Mouse (Mus musculus) liver, embryonic 14.5 days (tissue): ENCODE measurements around the gene Rcor3. TPM values are rescaled to one million over a fixed set of nuclear protein-coding genes. Genes with fewer than 3 reads are reported as not detected.

Source experiments
- ATAC-seq: fragments of 200-750 bp; cut with Nextera tagmentation; 2 replicates; pipeline ENCODE4 v1.8.0; 2017; ENCODE audit warnings: moderate number of reproducible peaks, mild to moderate bottlenecking, moderate library complexity; ENCODE audit not compliant: insufficient read depth
- DNase-seq, 3 experiments: peaks; one replicate each; pipeline ENCODE4 v3.0.0-alpha.2; 2012 to 2013; ENCODE audit warnings: low read depth in 3 of 3, low spot score in 3 of 3
- H3K27ac ChIP-seq: fragments of 300-500 bp; sonication (generic); 2 replicates; pipeline ENCODE4 v1.5.1; 2014; ENCODE audit warnings: moderate library complexity, mild to moderate bottlenecking, control low read depth, inconsistent platforms
- H3K27me3 ChIP-seq: fragments of 300-500 bp; sonication (generic); 2 replicates; pipeline ENCODE4 v1.6.1; 2014; ENCODE audit warnings: mild to moderate bottlenecking, low read length, moderate library complexity; ENCODE audit not compliant: control insufficient read depth, insufficient read depth
- H3K36me3 ChIP-seq: fragments of 300-500 bp; sonication (generic); replicated peaks from 2 replicates; pipeline ENCODE4 v1.6.1; 2014; ENCODE audit warnings: low read depth; ENCODE audit not compliant: control insufficient read depth, insufficient read depth
- H3K4me1 ChIP-seq, 2 experiments: fragments of 200-500 bp in 1 of 2; fragments of 300-500 bp in 1 of 2; sonication (generic) in 1 of 2; replicated peaks; 2 replicates each; pipeline ENCODE4 v1.6.1; 2012 to 2014; ENCODE audit warnings: antibody characterized with exemption in 1 of 2, inconsistent platforms in 1 of 2, low read length in 1 of 2; ENCODE audit not compliant: control insufficient read depth in 2 of 2, insufficient read depth in 2 of 2
- H3K4me2 ChIP-seq: fragments of 300-500 bp; sonication (generic); 2 replicates; pipeline ENCODE4 v1.6.1; 2014; ENCODE audit warnings: low read depth, mild to moderate bottlenecking, control low read depth, moderate library complexity
- H3K4me3 ChIP-seq, 2 experiments: fragments of 200-500 bp in 1 of 2; fragments of 300-500 bp in 1 of 2; sonication (generic) in 1 of 2; 2 replicates each; pipeline ENCODE4 v1.5.1; 2012 to 2014; ENCODE audit warnings: low read depth in 2 of 2, low read length in 2 of 2, mild to moderate bottlenecking in 2 of 2, control low read depth in 1 of 2, inconsistent platforms in 1 of 2, moderate library complexity in 1 of 2; ENCODE audit not compliant: insufficient read depth in 1 of 2
- H3K9ac ChIP-seq: fragments of 300-500 bp; sonication (generic); replicated peaks from 2 replicates; pipeline ENCODE4 v1.6.1; 2014; ENCODE audit warnings: mild to moderate bottlenecking, control low read depth, moderate library complexity
- H3K9me3 ChIP-seq: fragments of 300-500 bp; sonication (generic); 2 replicates; pipeline ENCODE4 v1.6.1; 2016; ENCODE audit warnings: low read length, mixed read lengths; ENCODE audit not compliant: control insufficient read depth
- CTCF ChIP-seq: IDR thresholded peaks from 2 replicates; pipeline ENCODE4 v1.5.1; 2016; ENCODE audit warnings: antibody characterized with exemption, low read depth, control low read depth
- EP300 ChIP-seq: IDR thresholded peaks from 2 replicates; pipeline ENCODE4 v1.6.1; 2016; ENCODE audit warnings: antibody characterized with exemption, low read depth
- WGBS: fragments of 180-500 bp; shearing (Covaris S2); extraction: QIAGEN DNeasy Blood & Tissue Kit; methylation state at CpG from one replicate; pipeline ENCODE4 v1.1.7; 2014; ENCODE audit not compliant: insufficient replicate concordance; 5-methylcytosine and 5-hydroxymethylcytosine counted together
- polyA plus RNA-seq, 2 experiments: library from polyadenylated mRNA; depleted of rRNA in 1 of 2; stranded (reverse) in 1 of 2; unstranded in 1 of 2; fragments of >200 nt; fragmentation: Nextera tagmentation in 1 of 2; extraction: Ambion mirVana in 1 of 2; gene quantifications; 2 replicates each; pipeline versions ENCODE4 v1.2.1 to v1.2.3; 2012 to 2014

The Rcor3 gene
- 7.1 and 9.1 TPM in 2 replicates for polyA plus RNA-seq (2012; rRNA removed)
- polyA plus RNA-seq (2014; fragmentation: Nextera tagmentation; extraction: Ambion mirVana): 6.7 and 6.9 TPM in 2 replicates

DNA sequence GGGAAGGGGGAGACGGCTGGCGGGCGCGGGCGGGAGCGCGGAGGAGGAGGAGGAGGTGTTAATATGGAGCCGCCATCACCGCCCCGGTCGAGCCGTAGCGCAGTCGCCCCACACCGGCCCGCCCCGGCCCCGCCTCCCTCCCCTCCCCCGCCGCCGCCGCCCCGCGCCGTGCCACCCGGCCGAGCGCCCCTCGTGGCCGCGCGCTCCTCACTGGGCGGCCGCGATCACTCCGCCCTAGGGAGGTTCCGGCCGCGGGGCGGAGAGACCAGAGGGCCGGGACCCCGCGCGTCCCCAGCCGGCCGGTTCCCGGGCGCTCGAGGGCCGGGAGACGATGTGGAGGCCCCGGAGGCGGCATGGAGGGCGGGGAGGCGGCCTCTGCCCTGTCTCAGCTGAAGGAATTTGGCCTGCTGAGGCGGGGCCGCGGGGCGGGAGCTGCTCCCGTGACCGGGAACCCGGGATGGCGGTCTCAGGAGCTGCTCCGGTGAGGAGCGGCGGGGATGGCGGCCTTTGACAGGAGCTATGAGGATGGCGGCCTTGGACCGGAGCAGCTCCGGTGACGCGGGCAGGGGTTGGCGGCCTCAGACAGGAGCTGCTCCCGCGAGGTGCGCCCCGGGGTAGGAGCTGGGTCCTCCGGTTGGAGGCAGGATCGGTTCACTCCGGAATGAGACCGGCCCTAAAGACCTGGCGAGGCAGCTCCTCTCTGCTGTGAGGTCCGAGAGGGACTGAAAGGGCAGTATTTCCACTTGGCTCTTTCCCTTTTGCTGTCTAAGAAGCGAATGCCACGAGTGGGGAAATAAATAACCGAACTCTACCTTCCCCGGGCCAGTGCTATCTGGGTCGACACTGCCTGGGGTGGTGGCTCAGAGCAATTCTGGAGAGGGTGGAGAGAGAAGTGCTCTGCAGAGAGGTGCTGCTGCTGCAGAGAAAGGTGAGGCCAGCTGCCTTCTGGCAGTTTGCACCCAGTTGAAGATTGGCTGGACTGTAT lies at the start of gene Rcor3:
Rcor3 (minus strand) TSS at position 137 of the 985 bp plus-strand sequence.
- peak; percentile 85 for ATAC-seq
- peak within 1 kb of the TSS; percentile 92 for H3K4me2 ChIP-seq
- whole genome bisulfite sequencing: 1% methylated on average over 77 of the region's 88 CpGs

DNA sequence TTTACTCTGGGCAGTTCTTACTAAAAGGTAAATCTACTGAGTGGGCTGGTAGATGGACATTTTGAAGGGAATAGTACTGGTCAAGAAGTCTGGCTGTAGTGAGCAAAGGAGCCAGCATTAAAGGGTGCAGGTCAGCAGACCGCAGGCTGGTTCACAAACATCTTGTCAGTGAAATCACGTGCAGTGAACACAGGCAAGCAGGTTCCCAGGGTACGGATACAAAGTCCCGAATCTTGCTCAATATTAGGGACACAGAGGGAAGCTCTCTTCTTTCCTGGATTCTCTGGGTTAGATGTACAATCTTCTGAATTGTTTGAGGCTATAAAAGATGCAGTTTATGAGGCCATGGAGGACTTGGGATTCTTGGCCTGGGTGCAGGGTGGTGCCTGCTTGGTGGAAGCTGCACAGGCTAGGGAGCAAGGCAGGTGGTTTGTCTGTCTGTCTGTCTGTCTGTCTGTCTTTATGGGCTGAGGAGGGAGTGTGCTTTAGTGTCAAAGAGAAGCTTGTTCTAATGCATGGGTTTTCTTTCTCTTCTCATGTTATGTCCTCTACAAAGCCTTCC lies 43.9 kb upstream of the Rcor3 start:
- H3K27me3 ChIP-seq: no peaks in the 10 kb centered on the region
- 67% methylated on average over 4 of the region's 4 CpGs for WGBS
- H3K4me2 ChIP-seq: no peak overlapping the region
- no peaks in the 10 kb centered on the region for H3K36me3 ChIP-seq
- H3K4me3 ChIP-seq: no peak overlapping the region
- H3K4me1 ChIP-seq: peaks cover 0 to 2% of the 10 kb centered on the region in 2 experiments; a peak in 1 of 4 replicates
- TF ChIP-seq CTCF: no peak
- TF ChIP-seq EP300: no peak
- ATAC-seq: no peak
- DNase-seq: no peak
- H3K9me3 ChIP-seq: no peaks in the 10 kb centered on the region
- no peak overlapping the region for H3K9ac ChIP-seq
- no peak overlapping the region for H3K27ac ChIP-seq

More for the DNA sequence above, at the start of gene Rcor3:
- Histone ChIP-seq H3K27me3 (no peaks in the 10 kb centered on the region), H3K4me3 (peak within 1 kb of the TSS; percentile 77 to 98), H3K4me1 (peaks cover 10 to 13% of the 10 kb centered on the region in 2 experiments), H3K36me3 (no peaks in the 10 kb centered on the region), H3K9ac (peak within 1 kb of the TSS; percentile 90), H3K27ac (peak within 1 kb of the TSS; percentile 69), H3K9me3 (no peaks in the 10 kb centered on the region)
- TF ChIP-seq EP300: no peak
- no peak; the same call in 1 of the 2 replicates for TF ChIP-seq CTCF
- DNase-seq: peak; percentile 68 to 70 (median 68)

DNA sequence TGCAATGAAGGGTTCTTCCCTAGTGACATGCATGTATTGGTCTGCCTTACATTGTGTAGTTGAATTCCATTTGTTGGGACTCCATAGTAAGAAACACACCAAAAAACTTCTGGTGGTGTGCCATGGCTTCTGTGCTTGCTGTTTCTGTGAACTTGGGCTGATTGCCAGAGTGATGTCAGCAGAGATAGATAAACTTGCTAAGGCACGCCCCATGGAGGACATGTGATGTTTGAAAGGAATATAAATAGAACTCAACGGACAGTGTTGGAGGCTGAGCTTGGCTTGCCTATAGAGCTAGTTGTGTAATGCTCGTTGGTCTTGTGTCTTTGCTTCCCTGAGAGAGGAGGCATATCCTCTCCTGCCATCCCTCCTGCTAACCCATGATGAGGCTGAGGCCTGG lies 42.0 kb upstream of the Rcor3 start:
- DNase-seq (peak in 1 of 3 experiments; percentile 9), ATAC-seq (no peak)
- Histone ChIP-seq H3K9me3 (no peaks in the 10 kb centered on the region), H3K4me1 (peaks cover 0 to 2% of the 10 kb centered on the region in 2 experiments; a peak in 1 of 4 replicates), H3K36me3 (no peaks in the 10 kb centered on the region), H3K27me3 (no peaks in the 10 kb centered on the region), H3K4me3 (no peak overlapping the region), H3K9ac (no peak overlapping the region), H3K27ac (no peak overlapping the region), H3K4me2 (no peak overlapping the region)
- no peak for TF ChIP-seq EP300
- TF ChIP-seq CTCF: no peak
- WGBS: 45% methylated on average over 3 of the region's 3 CpGs

- no peak overlapping the region for H3K4me3 ChIP-seq
- DNase-seq: no peak
- no peak overlapping the region for H3K27ac ChIP-seq
- no peak for ATAC-seq
- 67% methylated on average over 3 of the region's 3 CpGs for WGBS
- TF ChIP-seq EP300 (no peak), CTCF (no peak)
- H3K4me2 ChIP-seq: no peak overlapping the region
- no peaks in the 10 kb centered on the region for H3K27me3 ChIP-seq
- no peaks in the 10 kb centered on the region for H3K9me3 ChIP-seq
- no peaks in the 10 kb centered on the region for H3K36me3 ChIP-seq
- H3K9ac ChIP-seq: no peak overlapping the region
- no peaks in the 10 kb centered on the region for H3K4me1 ChIP-seq
These were observed 33.6 kb upstream of the Rcor3 start for GRCm38 (mm10) chr1:192171477-192171876.

DNA sequence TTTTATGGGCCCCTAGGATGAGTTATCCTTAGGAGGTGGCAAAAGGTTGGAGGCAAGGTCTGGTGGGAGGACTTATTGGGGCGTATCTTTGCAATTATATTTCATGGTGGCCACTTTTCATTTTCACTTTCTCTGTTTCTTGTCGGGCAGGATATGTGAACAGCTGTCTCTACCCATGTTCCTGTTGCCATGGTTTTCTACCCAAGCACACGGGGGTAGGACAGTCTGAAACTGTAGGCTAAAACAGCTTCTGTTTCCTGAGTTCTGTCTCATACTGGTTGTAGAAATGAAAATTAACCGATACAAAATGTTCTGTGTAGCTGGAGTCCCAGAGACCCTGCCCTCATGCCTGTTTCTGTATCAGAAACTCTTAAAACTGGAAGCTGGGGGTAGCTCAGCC lies 13.3 kb upstream of the Rcor3 start:
- WGBS: 73% methylated on average over 4 of the region's 4 CpGs
- no peak for ATAC-seq

More for the DNA sequence above, 13.3 kb upstream of the Rcor3 start:
- no peak overlapping the region for H3K9ac ChIP-seq
- no peaks in the 10 kb centered on the region for H3K27me3 ChIP-seq
- TF ChIP-seq CTCF (no peak), EP300 (no peak)
- no peak overlapping the region for H3K4me2 ChIP-seq
- DNase-seq: no peak
- no peak overlapping the region for H3K27ac ChIP-seq
- no peaks in the 10 kb centered on the region for H3K9me3 ChIP-seq
- H3K4me1 ChIP-seq: no peaks in the 10 kb centered on the region
- no peak overlapping the region for H3K4me3 ChIP-seq
- H3K36me3 ChIP-seq: no peaks in the 10 kb centered on the region
